Mouse (Mus musculus) layer of hippocampus, postnatal 36 days (tissue): ENCODE results near the gene 1700023F06Rik. TPM values are rescaled to one million over a fixed set of nuclear protein-coding genes. Genes with fewer than 3 reads are reported as not detected.

Source experiments
- DNase-seq, 2 experiments: peaks; one replicate each; pipeline ENCODE4 v3.0.0; 2022
- total RNA-seq, 2 experiments: library from RNA; stranded (reverse); gene quantifications; 2 replicates each; pipeline ENCODE4 v1.2.3; 2021

Gene 1700023F06Rik
- total RNA-seq, 2 experiments from 2014 or later, result 1.5 to 2.3 TPM

GRCm38 (mm10) chr11:103161449-103161848 lies 46.9 kb downstream of the 1700023F06Rik start:
- no peak for DNase-seq

GRCm38 (mm10) chr11:103160738-103161137 lies 47.6 kb downstream of the 1700023F06Rik start:
- no peak for DNase-seq

GRCm38 (mm10) chr11:103158621-103159478 lies 49.5 kb downstream of the 1700023F06Rik start:
- peak; percentile 90 to 92 for DNase-seq

- no peak for DNase-seq
Observed at GRCm38 (mm10) chr11:103149771-103150170, 58.6 kb downstream of the 1700023F06Rik start.

Other genes starting within 250 kb of the 1700023F06Rik start
- 100 to 1,000 TPM; 165 to 167 TPM for gene Nmt1, start 180.4 kb downstream of the 1700023F06Rik start, total RNA-seq
- gene Dcakd, start 180.2 kb downstream of the 1700023F06Rik start, total RNA-seq, result 10 to 100 TPM; 88.9 to 96.1 TPM
- 1 to 10 TPM; 9.5 TPM for gene Plcd3, start 106.9 kb downstream of the 1700023F06Rik start, total RNA-seq
- gene Acbd4, start 106.9 kb downstream of the 1700023F06Rik start, total RNA-seq, result 10 to 100 TPM; 76.4 to 86.1 TPM
- 10 to 100 TPM; 52.7 to 56.1 TPM for gene Hexim1, start 92.3 kb downstream of the 1700023F06Rik start, total RNA-seq
- 10 to 100 TPM; 14.8 to 14.9 TPM for gene Hexim2, start 76.1 kb downstream of the 1700023F06Rik start, total RNA-seq
- gene Fmnl1, start 37.5 kb downstream of the 1700023F06Rik start, total RNA-seq, result 100 to 1,000 TPM; 136 to 154 TPM
- gene Spata32, start 9.9 kb upstream of the 1700023F06Rik start, total RNA-seq, result 1 to 10 TPM in 1 of 2 experiments, under 1 TPM in 1; 0.72 to 1.6 TPM
- 1 to 10 TPM; 3.2 to 4.3 TPM for gene Map3k14, start 58.9 kb upstream of the 1700023F06Rik start, total RNA-seq
- 1 to 10 TPM; 7.9 to 9.6 TPM for gene Arhgap27, start 155.1 kb upstream of the 1700023F06Rik start, total RNA-seq
- 10 to 100 TPM; 18.8 to 20.6 TPM for gene Plekhm1, start 204.1 kb upstream of the 1700023F06Rik start, total RNA-seq